Mouse (Mus musculus): ENCODE results near the gene Rc3h1. TPM values are rescaled to one million over a fixed set of nuclear protein-coding genes. Genes with fewer than 3 reads are reported as not detected.
"Not testable (repeated sequence)": the region's sequence is repeated elsewhere in the genome, so short reads cannot be mapped to it uniquely, and the experiment has no call there.

The Rc3h1 gene
- polyA plus RNA-seq, 2 experiments: 7.9 TPM

DNA sequence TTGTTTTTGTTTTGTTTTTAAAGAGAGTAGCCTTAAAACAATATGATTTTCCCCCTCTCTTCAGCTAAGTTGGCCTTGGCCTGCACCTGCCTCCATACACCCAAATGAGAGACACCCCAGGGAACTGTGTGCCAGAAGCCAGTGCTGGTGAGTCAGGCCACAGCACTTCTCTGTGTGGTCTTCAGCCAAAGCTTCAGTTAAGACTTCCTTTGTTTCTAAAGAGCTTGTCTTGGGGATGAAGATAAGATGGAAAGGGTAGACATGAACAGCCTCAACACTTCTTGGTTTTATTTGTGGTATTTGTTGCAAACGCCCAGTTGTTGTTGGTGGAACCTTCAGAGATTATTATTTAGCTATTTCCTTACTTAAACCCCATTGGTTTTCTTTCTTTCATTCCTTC is 31.5 kb upstream of the Rc3h1 start:
- ATAC-seq (ENCODE audit: low FRiP score, low read depth): no peak
- DNase-seq (ENCODE audit: low spot score): no peak
- H3K4me1 ChIP-seq (ENCODE audit: control insufficient read depth, insufficient read depth, low read length): no peaks in the 10 kb centered on the region
- H3K9ac ChIP-seq (ENCODE audit: low read depth, low read length, severe bottlenecking): no peak overlapping the region
- H3K4me3 ChIP-seq (replicated peaks; ENCODE audit: low read length): no peak overlapping the region
- H3K27me3 ChIP-seq (ENCODE audit: control insufficient read depth, insufficient read depth, low read length): no peaks in the 10 kb centered on the region
- no peak overlapping the region for H3K27ac ChIP-seq (replicated peaks; ENCODE audit: low read depth, low read length)
- H3K4me2 ChIP-seq (replicated peaks; ENCODE audit: low read depth, low read length, severe bottlenecking): no peak overlapping the region
- H3K36me3 ChIP-seq (ENCODE audit: control insufficient read depth, insufficient read depth, low read length): no peaks in the 10 kb centered on the region
- no peaks in the 10 kb centered on the region for H3K9me3 ChIP-seq (ENCODE audit: control insufficient read depth, low read length)
- no peak for TF ChIP-seq POLR2A (IDR thresholded peaks at IDR 0.05; ENCODE audit: borderline replicate concordance, extremely low read depth, insufficient read depth, insufficient read length)
- WGBS: 71% methylated on average over 1 of the region's 1 CpGs

DNA sequence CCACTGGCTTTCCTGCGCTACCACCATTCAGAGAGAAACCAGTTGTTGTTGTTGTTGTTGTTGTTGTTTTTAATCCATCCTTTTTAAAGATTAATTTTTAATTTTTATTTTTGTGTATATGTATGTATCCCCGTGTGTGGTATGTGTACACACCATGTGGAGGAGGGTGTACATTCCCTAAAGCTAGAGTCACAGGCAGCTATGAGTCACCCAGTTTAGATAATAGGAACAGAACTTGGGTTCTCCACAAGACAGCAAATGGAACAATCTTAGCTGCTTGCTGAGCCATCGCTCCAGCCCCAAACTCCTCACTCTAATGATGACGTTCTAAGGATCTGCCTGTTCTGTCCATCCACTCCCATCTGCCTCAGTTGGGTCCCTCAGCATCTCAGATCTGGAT is 29.2 kb upstream of the Rc3h1 start:
- ATAC-seq (ENCODE audit: low FRiP score, low read depth): no peak
- no peak for DNase-seq (ENCODE audit: low spot score)
- Histone ChIP-seq H3K9me3 (ENCODE audit: control insufficient read depth, low read length) (no peaks in the 10 kb centered on the region), H3K36me3 (ENCODE audit: control insufficient read depth, insufficient read depth, low read length) (no peaks in the 10 kb centered on the region), H3K4me3 (replicated peaks; ENCODE audit: low read length) (no peak overlapping the region), H3K4me2 (replicated peaks; ENCODE audit: low read depth, low read length, severe bottlenecking) (no peak overlapping the region), H3K4me1 (ENCODE audit: control insufficient read depth, insufficient read depth, low read length) (no peaks in the 10 kb centered on the region), H3K27ac (replicated peaks; ENCODE audit: low read depth, low read length) (no peak overlapping the region), H3K27me3 (ENCODE audit: control insufficient read depth, insufficient read depth, low read length) (no peaks in the 10 kb centered on the region), H3K9ac (ENCODE audit: low read depth, low read length, severe bottlenecking) (no peak overlapping the region)
- TF ChIP-seq POLR2A (IDR thresholded peaks at IDR 0.05; ENCODE audit: borderline replicate concordance, extremely low read depth, insufficient read depth, insufficient read length): no peak
- WGBS: 94% methylated on average over 4 of the region's 4 CpGs

DNA sequence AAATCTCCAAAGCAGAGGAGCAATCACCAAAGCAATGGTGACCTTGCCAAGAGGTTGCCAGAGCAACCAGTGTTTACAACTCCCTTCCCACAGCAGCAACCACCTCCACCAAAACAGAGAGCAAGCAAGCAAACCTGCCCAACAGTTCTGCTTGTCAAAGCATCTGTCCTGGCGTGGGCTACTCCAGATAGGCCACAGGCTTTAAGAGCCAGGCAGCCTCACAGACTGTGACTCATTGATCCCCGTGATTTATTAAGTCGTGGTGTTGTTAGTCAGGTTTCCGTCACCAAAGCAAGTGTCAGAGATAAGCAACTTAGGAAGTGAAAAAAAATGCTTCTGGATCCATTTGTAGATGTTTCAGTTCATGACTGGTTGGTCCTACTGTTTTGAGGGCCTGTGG is 27.7 kb upstream of the Rc3h1 start:
- 50% methylated on average over 4 of the region's 4 CpGs for WGBS
- Histone ChIP-seq H3K4me3 (replicated peaks; ENCODE audit: low read length) (no peak overlapping the region), H3K36me3 (ENCODE audit: control insufficient read depth, insufficient read depth, low read length) (no peaks in the 10 kb centered on the region)

GRCm38 (mm10) chr1:160881378-160881777 is 24.8 kb upstream of the Rc3h1 start:
- ATAC-seq (ENCODE audit: low FRiP score, low read depth): not testable (repeated sequence)
- 67% methylated on average over 1 of the region's 1 CpGs for WGBS

More for the DNA sequence above, 27.7 kb upstream of the Rc3h1 start:
- Histone ChIP-seq H3K4me2 (replicated peaks; ENCODE audit: low read depth, low read length, severe bottlenecking) (no peak overlapping the region), H3K27ac (replicated peaks; ENCODE audit: low read depth, low read length) (no peak overlapping the region), H3K9ac (ENCODE audit: low read depth, low read length, severe bottlenecking) (no peak overlapping the region), H3K27me3 (ENCODE audit: control insufficient read depth, insufficient read depth, low read length) (no peaks in the 10 kb centered on the region), H3K9me3 (ENCODE audit: control insufficient read depth, low read length) (no peaks in the 10 kb centered on the region), H3K4me1 (ENCODE audit: control insufficient read depth, insufficient read depth, low read length) (no peaks in the 10 kb centered on the region)
- TF ChIP-seq POLR2A (IDR thresholded peaks at IDR 0.05; ENCODE audit: borderline replicate concordance, extremely low read depth, insufficient read depth, insufficient read length): no peak
- ATAC-seq (ENCODE audit: low FRiP score, low read depth) (no peak), DNase-seq (ENCODE audit: low spot score) (no peak)

DNA sequence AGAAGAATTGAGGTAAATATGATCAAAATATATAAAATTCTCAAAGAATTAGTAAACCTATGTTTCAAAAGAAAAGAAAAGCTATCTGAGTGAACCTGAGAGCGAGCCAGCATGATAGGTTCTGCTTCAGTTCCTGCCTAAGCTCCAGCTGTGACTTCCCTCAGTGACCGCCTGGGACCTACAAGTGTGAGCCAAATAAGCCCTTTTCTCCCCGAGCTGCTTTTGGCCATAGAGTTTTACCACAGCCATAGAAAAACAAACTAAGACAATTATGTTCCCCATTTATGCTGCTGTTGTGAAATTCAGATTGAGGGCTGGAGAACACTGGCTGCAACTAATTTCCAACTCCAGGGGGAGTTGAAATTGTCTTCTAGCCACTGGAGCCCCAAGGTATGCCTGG is 24.2 kb upstream of the Rc3h1 start:
- Histone ChIP-seq H3K4me1 (ENCODE audit: control insufficient read depth, insufficient read depth, low read length) (no peaks in the 10 kb centered on the region), H3K9ac (ENCODE audit: low read depth, low read length, severe bottlenecking) (no peak overlapping the region), H3K27ac (replicated peaks; ENCODE audit: low read depth, low read length) (no peak overlapping the region), H3K9me3 (ENCODE audit: control insufficient read depth, low read length) (no peaks in the 10 kb centered on the region), H3K4me3 (replicated peaks; ENCODE audit: low read length) (no peak overlapping the region), H3K36me3 (ENCODE audit: control insufficient read depth, insufficient read depth, low read length) (no peaks in the 10 kb centered on the region), H3K4me2 (replicated peaks; ENCODE audit: low read depth, low read length, severe bottlenecking) (no peak overlapping the region), H3K27me3 (ENCODE audit: control insufficient read depth, insufficient read depth, low read length) (no peaks in the 10 kb centered on the region)
- no peak for ATAC-seq (ENCODE audit: low FRiP score, low read depth)
- no peak for DNase-seq (ENCODE audit: low spot score)
- no peak for TF ChIP-seq POLR2A (IDR thresholded peaks at IDR 0.05; ENCODE audit: borderline replicate concordance, extremely low read depth, insufficient read depth, insufficient read length)
- WGBS: 71% methylated on average over 3 of the region's 3 CpGs

More at GRCm38 (mm10) chr1:160881378-160881777, 24.8 kb upstream of the Rc3h1 start:
- H3K36me3 ChIP-seq (ENCODE audit: control insufficient read depth, insufficient read depth, low read length); H3K4me2 ChIP-seq (replicated peaks; ENCODE audit: low read depth, low read length, severe bottlenecking); H3K9me3 ChIP-seq (ENCODE audit: control insufficient read depth, low read length); H3K4me3 ChIP-seq (replicated peaks; ENCODE audit: low read length); H3K4me1 ChIP-seq (ENCODE audit: control insufficient read depth, insufficient read depth, low read length); H3K27ac ChIP-seq (replicated peaks; ENCODE audit: low read depth, low read length); H3K9ac ChIP-seq (ENCODE audit: low read depth, low read length, severe bottlenecking); DNase-seq (ENCODE audit: low spot score); H3K27me3 ChIP-seq (ENCODE audit: control insufficient read depth, insufficient read depth, low read length): not testable (repeated sequence)

GRCm38 (mm10) chr1:160884273-160884672 is 21.9 kb upstream of the Rc3h1 start:
- Histone ChIP-seq H3K4me1 (ENCODE audit: control insufficient read depth, insufficient read depth, low read length) (no peaks in the 10 kb centered on the region), H3K4me2 (replicated peaks; ENCODE audit: low read depth, low read length, severe bottlenecking) (no peak overlapping the region), H3K4me3 (replicated peaks; ENCODE audit: low read length) (no peak overlapping the region), H3K27me3 (ENCODE audit: control insufficient read depth, insufficient read depth, low read length) (no peaks in the 10 kb centered on the region), H3K27ac (replicated peaks; ENCODE audit: low read depth, low read length) (no peak overlapping the region), H3K36me3 (ENCODE audit: control insufficient read depth, insufficient read depth, low read length) (no peaks in the 10 kb centered on the region), H3K9me3 (ENCODE audit: control insufficient read depth, low read length) (no peaks in the 10 kb centered on the region), H3K9ac (ENCODE audit: low read depth, low read length, severe bottlenecking) (no peak overlapping the region)
- ATAC-seq (ENCODE audit: low FRiP score, low read depth) (no peak), DNase-seq (ENCODE audit: low spot score) (no peak)
- no peak for TF ChIP-seq POLR2A (IDR thresholded peaks at IDR 0.05; ENCODE audit: borderline replicate concordance, extremely low read depth, insufficient read depth, insufficient read length)
- WGBS: 70% methylated on average over 3 of the region's 3 CpGs

All from limb, embryonic 14.5 days (tissue).